Mouse (Mus musculus) splenic B cell, adult 2 months (primary cell): ENCODE data around the gene Vps41.

Experiments used
- DNase-seq: peaks from one replicate; pipeline ENCODE4 v3.0.0-alpha.2; 2011; ENCODE audit warnings: low read depth, low spot score
- H3K27me3 ChIP-seq: 2 replicates; pipeline ENCODE4 v1.6.1; 2012; ENCODE audit warnings: mild to moderate bottlenecking, low read length, moderate library complexity, mixed read lengths; ENCODE audit not compliant: control insufficient read depth, poor library complexity, insufficient read depth, severe bottlenecking
- H3K36me3 ChIP-seq: 2 replicates; pipeline ENCODE4 v1.6.1; 2012; ENCODE audit warnings: mild to moderate bottlenecking, low read length, moderate library complexity, mixed read lengths; ENCODE audit not compliant: control insufficient read depth, poor library complexity, insufficient read depth, severe bottlenecking

Gene Vps41

DNA sequence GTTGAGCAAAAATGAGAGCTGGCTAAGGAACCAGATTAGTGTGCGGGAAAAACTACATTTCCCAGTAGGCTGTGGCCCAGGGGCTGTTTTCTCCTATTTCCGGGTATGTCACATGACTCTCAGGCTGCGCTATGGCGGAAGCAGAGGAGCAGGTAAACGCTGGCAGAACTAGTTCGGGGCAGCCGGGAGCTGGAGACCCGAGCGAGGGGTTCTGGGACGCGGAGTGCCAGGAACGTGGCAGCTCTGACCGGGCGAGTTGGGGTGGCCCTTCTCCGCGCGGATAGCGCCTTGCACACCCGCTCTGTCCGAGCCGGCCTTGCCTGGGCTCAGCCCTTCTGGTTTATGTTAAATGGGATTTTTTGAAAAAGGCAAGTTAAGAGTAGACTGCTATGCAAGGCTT lies at the start of gene Vps41:
Gene Vps41 (plus strand): TSS at position 102 of the 400 bp plus-strand sequence.
- DNase-seq = peak; percentile 89
- Histone ChIP-seq H3K36me3 (no peaks in the 10 kb centered on the region), H3K27me3 (no peaks in the 10 kb centered on the region)

DNA sequence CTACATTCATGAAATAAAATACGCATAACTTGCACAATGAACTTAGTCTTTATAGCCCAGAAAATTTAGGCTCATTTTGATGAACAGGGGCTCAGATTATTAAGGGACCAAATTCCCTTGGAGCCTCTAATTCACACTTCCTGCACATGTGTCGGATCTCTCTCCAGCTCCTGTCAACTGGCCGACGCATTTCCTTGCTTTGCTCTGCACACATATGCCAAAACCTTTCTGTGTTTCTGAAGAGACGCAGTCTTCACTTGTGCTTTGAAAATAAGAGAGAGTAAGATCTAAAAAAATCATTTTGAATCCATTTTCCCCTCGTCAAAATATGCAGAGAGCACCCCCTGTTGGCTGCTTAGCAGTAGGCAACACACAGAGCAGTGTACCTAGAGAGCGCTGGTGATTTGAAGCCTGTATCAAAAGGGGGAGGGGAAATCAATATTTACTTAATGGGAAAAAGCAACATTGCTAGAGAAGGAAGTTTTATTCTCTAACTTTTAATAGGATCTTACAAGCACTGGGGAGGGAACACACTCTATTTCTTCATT lies 18.5 kb upstream of the Vps41 start:
- Histone ChIP-seq H3K27me3 (no peaks in the 10 kb centered on the region), H3K36me3 (no peaks in the 10 kb centered on the region)
- DNase-seq = peak; percentile 32

DNA sequence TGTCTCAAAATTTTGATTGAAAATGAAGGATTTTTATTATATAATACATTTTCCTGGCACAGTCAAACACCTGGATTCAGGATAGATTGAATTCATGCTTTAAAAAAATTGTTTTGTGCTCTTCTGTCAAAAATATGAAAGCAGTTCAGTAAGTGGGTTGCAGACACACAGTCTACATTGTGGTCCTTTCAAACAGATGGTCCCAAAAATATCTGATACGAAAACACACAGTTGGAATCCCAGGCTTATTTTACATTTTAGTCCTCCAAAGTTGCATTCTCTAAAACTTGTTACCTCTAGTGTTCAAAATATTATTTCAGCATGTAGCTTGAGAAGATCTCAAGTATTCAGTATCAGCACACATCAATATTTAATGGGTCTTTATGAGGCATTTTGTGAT lies 5.4 kb upstream of the Vps41 start:
- Histone ChIP-seq H3K27me3 (no peaks in the 10 kb centered on the region), H3K36me3 (no peaks in the 10 kb centered on the region)
- no peak for DNase-seq

DNA sequence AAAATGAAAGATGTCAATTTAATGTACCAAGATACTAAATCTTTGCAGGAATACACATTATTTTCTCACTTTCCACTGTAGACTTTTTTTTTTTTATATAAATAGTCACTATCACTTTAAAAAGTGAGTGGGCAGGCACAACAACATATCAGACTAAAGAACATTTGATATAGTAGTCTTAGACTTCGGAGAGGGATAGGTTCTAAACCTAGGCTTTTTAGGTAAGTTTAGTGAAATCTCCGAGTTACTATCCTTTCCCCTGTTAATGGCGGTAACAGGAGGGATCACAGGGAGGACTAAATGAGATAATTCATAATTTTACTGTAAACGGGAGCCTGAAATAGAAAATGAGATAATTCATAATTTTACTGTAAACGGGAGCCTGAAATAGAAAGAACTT lies 379 bp upstream of the Vps41 start:
- no peaks in the 10 kb centered on the region for H3K36me3 ChIP-seq
- no peak for DNase-seq
- no peaks in the 10 kb centered on the region for H3K27me3 ChIP-seq

DNA sequence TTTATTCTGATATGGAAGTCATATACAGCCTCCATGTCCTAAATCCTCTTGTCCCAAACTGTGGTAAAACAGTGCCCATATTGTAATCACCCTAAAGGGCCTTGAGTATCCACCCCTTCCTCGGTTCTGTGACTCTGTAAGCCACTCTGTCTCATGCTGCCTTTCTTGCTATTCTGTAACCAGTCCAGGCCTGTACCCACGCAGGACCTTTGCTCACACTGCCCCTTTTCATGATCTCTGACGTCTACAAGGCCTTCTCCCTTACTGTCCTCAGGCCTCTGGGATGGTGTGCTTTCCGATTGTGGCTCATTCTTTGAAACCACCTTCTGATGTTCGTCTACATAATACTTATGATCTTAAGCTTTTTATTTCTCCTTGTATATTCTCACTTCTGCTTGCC lies 1.4 kb downstream of the Vps41 start:
- H3K27me3 ChIP-seq = no peaks in the 10 kb centered on the region
- DNase-seq = no peak
- H3K36me3 ChIP-seq = no peaks in the 10 kb centered on the region

DNA sequence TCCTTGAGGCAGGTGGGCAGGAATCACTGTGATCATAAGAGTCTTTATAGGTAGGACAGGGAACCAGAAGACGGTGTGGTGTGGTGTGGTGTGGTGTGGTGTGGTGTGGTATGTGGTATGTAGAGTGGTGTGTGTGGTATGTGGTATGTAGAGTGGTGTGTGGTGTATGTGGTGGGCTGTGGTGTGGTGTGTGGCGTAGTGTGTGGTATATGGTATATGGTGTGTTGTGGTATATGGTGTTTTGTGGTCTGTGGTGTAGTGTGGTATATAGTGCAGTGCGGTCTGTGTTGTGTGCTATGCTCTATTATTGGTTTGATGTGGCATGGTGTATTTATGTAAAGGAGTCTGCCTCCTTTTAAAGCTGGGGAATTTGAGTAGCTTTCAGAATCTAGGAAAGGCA lies 13.6 kb downstream of the Vps41 start:
- Histone ChIP-seq H3K36me3 (0 out of 2 replicates have a peak, but pooled peaks cover 2% of the 10 kb centered on the region), H3K27me3 (no peaks in the 10 kb centered on the region)
- no peak for DNase-seq

DNA sequence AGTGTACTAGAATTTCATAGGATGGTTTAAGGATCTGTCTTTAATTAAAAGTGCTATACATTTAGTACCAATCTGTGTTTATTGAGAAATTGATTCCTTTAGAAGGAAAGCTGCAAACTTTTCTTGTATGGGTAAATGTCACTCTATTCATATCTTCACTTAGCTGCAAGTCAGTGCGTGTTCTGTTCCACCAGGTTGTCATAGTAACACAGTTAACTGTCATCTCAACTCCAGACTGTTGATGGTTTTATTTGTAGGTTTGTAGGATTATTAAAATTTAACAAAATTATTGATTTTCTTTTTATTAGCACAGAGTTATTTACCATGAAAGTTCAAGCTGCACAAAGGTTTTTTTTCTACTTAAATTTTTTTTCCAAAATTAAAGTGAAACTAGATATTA lies 19.5 kb downstream of the Vps41 start:
- DNase-seq = no peak
- Histone ChIP-seq H3K36me3 (0 out of 2 replicates have a peak, but pooled peaks cover 5% of the 10 kb centered on the region), H3K27me3 (no peaks in the 10 kb centered on the region)

DNA sequence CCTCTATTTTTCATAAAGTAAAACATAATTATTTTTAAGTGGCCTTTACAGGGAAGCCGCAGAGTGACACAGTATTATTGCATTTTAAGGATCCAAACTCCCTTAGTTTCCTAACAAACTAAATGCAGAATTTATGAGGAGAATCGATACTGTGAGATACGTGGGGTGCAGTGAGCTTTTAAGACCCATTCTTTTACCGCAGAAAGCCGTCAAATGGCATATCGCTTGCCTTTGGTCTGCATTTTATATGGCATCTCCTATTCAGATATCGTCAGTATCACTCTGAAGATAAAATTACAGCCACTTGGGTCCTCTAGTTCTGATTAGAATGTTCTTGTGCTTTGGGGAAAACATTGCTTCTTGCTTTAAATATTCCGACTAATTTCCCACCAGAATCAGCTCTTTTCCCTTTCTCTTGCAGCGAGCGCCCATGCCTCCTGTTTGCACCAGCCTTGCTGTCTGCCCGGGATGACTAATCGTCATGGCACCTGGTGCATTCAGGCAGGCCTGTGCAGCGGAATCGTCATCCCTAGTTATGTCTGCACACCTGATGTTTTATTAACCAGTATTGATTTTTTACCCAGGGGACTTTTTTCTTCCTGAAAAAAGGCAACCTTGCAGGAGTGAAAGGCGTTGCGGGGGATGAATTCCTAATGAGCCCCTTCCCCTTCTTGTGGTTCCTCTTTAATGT lies 26.6 kb downstream of the Vps41 start:
- no peak for DNase-seq
- Histone ChIP-seq H3K27me3 (no peaks in the 10 kb centered on the region), H3K36me3 (peaks cover 7% of the 10 kb centered on the region; the same call in 1 of the 2 replicates)

DNA sequence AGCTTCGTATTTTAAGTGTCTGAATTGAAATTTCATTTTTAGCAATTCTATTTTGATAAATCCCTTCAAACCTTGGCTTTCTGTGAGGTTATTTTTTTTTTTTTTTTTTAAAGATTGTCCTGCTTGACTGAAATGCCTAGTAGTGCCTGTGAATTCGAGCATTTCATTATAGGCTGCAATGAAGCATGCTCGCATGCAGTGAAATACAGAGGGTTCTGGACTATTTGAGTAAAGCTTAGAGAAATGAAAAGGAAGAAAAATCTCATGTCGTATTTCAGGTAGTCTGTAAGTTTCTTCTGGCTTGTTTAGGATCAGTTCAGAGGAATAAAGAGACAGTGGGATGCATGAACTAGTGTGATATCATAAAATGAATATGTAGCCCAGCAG lies 27.2 kb downstream of the Vps41 start:
- no peak for DNase-seq
- peaks cover 7% of the 10 kb centered on the region; the same call in 1 of the 2 replicates for H3K36me3 ChIP-seq
- no peaks in the 10 kb centered on the region for H3K27me3 ChIP-seq

DNA sequence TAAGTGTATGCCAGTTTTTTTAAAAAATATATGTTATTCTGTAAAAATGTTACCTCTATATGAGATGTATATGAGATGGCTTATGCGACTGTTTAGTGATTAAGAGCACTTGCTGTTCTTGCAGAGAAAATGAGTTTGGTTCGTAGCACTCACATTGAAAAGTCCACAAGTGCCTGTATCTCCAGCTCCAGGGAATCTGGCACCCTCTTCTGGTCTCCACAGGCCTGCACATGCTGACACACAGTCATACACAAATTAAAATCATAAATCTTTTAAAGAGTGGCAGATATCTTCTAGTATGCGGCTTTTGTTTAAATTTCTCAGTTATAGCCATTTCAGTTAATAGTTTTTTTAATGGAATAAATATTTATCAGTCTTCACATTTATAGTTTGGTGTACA lies 40.9 kb downstream of the Vps41 start:
- no peak for DNase-seq
- Histone ChIP-seq H3K27me3 (no peaks in the 10 kb centered on the region), H3K36me3 (no peaks in the 10 kb centered on the region)

DNA sequence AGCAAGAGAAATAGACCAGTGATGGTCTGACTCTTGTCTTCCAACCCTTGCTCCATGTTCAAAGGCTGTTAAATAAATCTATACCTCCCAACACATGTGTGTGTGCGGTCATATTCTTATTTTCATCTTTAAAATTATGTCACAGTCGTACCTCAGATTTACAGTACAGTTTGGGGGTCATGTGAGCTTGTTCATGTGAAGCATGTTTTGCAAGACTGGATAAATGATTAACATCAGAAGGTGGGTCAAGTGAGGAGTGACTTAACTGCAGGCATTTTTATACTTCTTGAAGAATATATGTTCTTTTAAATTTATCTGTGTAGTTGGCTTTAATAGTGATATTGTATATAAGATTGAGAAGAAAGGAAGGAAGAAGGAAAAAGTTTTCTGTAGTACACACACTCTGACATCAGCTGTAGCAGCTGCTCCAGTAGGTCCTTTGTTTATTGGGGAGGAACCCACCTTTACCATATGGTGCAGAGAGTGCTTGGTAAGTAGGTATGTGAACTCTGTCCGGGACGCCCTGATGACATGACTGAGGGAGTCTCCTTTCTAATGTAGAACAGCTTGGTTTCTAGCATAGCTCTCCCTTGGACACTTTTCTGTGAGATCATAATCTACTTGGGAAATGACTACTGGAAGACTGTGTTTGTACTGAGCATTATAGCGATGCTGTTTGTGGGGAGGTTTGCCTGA lies 42.4 kb downstream of the Vps41 start:
- DNase-seq = no peak
- Histone ChIP-seq H3K36me3 (no peaks in the 10 kb centered on the region), H3K27me3 (no peaks in the 10 kb centered on the region)

DNA sequence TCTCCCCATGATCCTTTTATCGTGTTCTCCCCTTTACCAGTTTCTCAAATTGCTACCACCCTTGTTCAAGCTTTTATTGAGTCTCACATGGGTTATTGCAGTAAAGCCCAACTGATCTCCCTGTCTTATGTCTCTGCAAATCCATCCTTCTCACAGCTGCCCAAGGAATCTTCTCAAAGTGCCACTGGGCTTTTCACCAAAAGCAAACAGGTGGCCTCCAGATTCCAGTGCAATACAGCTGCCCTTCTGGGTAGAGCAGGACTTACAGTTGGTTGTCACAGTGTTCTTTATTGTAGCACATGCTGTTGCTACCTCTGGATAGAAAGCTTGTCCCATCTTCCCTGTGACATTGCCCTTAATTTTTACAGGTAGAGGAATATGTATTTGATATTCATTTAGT lies 44.4 kb downstream of the Vps41 start:
- no peaks in the 10 kb centered on the region for H3K27me3 ChIP-seq
- DNase-seq = no peak
- H3K36me3 ChIP-seq = no peaks in the 10 kb centered on the region

DNA sequence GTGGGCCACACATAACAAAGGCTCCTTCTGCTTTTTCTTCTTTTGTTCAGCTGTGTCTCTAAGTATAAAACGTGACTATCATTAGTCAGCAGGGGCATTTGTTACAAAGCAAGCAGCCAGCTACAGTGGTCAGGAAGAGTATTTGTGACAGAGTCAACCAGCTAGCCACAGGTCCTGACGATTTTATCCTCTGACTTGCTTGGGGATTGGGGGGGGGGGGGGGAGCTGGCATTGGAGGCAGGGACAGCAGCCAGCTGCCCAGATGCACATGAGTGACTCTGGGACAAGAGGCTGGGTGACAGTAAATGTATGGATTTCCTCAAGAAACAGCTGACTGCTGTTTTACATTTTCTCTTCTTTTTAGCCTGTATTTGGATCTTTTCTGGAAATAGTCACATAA lies 50.8 kb downstream of the Vps41 start:
- no peak for DNase-seq
- Histone ChIP-seq H3K36me3 (no peaks in the 10 kb centered on the region), H3K27me3 (no peaks in the 10 kb centered on the region)

DNA sequence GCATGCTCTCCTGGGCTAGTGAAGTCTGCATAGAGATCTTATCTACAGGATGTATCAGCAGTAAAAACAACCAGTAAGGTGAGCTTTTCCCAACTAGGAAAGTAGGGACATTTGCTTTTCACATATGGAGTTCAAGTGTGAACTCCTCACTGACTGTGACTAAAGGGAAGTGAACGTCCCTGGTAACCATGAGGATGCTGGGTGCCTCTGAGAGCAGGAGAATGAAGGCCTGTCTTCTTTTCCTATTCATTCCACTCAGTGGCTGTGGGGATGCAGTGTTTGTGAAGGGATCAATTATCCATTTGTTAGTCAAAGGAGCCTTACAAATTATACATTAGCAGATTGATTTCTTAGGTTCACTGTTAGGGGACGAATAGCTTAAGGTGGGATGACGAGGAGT lies 51.4 kb downstream of the Vps41 start:
- no peaks in the 10 kb centered on the region for H3K36me3 ChIP-seq
- no peaks in the 10 kb centered on the region for H3K27me3 ChIP-seq
- DNase-seq = no peak

DNA sequence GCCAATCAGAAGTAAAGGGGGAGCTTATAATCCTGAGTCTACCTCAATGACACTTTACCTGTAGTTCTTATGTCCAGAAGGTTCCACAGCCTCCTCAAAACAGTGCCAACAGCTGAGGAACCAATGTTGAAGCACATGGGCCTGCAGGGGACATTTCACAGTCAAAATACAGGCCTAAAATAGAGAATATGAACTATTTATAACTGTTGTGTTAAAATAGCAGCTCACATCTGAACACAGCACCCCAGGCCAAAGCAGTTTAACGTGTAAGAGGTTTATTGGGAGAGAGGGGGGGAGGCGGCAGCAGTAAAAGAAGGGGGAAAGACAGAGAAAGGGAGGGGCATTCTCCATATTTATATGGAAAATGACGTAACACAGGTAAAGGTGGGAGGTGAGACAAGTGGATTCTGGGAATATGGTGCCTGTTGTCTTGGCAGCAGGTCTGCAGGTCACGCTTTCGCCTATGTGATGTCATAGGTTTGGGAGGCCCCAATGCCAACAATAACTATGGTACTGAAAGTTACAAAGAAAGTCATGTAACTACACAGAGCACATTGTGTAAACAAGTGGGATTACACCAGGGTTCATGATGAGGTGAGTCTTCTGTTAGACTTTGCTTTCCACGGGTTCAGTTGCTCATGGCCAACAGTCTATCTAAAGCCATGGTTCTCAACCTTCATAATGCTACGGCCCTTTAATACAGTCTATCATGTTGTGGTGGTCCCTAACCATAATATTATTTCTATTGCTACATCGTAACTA lies 56.5 kb downstream of the Vps41 start:
- H3K36me3 ChIP-seq = no peaks in the 10 kb centered on the region
- H3K27me3 ChIP-seq = no peaks in the 10 kb centered on the region
- no peak for DNase-seq
